Mouse (Mus musculus) stomach, postnatal 0 days (tissue): ENCODE measurements around the gene Mmadhc.

ENCODE experiments used
- CTCF ChIP-seq: IDR thresholded peaks from 2 replicates; pipeline ENCODE4 v1.5.1; 2016; ENCODE audit warnings: antibody characterized with exemption, low read depth, mild to moderate bottlenecking, moderate library complexity
- EP300 ChIP-seq: optimal IDR thresholded peaks from 2 replicates; pipeline ENCODE3; 2016; ENCODE audit warnings: antibody characterized with exemption

- no peak for TF ChIP-seq CTCF
- no peak for TF ChIP-seq EP300
These were observed 35.2 kb upstream of the Mmadhc start for GRCm38 (mm10) chr2:50331716-50332270.
